Mouse (Mus musculus) G1E (cell line): ENCODE measurements around the gene Cdc14b.

ENCODE experiments used
- CTCF ChIP-seq: IDR thresholded peaks from 2 replicates; pipeline ENCODE4 v1.5.1; 2012; ENCODE audit warnings: low read depth, low read length, inconsistent platforms, mixed read lengths
- GATA1 ChIP-seq: IDR thresholded peaks from 2 replicates; pipeline ENCODE4 v1.6.1; 2012; ENCODE audit warnings: borderline replicate concordance, low read length, inconsistent platforms, mixed read lengths
- GATA2 ChIP-seq: IDR thresholded peaks from 2 replicates; pipeline ENCODE4 v1.6.1; 2012; ENCODE audit warnings: low read depth, low read length, inconsistent platforms, borderline replicate concordance
- POLR2AphosphoS5 ChIP-seq: IDR thresholded peaks from 2 replicates; pipeline ENCODE4 v1.6.1; 2012; ENCODE audit warnings: low read depth, low read length, inconsistent platforms; ENCODE audit not compliant: insufficient replicate concordance

- TF ChIP-seq CTCF, result no peak
- TF ChIP-seq POLR2AphosphoS5, result no peak
- no peak for TF ChIP-seq GATA1
- TF ChIP-seq GATA2, result no peak
Measured at GRCm38 (mm10) chr13:64310585-64310984, 35.5 kb upstream of the Cdc14b start.
